Mouse (Mus musculus) spleen, adult 2 months (tissue): ENCODE data around the gene Ptger2.

Experiments used
- CTCF ChIP-seq: fragments of 200-500 bp; IDR thresholded peaks from 2 replicates; pipeline ENCODE4 v1.5.1; 2011; ENCODE audit warnings: mild to moderate bottlenecking, inconsistent platforms; ENCODE audit not compliant: insufficient read depth, insufficient read length, insufficient replicate concordance; ENCODE audit errors: extremely low read depth
- POLR2A ChIP-seq: fragments of 200-500 bp; IDR thresholded peaks from 2 replicates; pipeline ENCODE4 v1.6.1; 2011; ENCODE audit warnings: low read depth, low read length, inconsistent platforms

GRCm38 (mm10) chr14:45011260-45011659 is 23.3 kb downstream of the Ptger2 start:
- TF ChIP-seq CTCF: no peak
- no peak for TF ChIP-seq POLR2A
